Mouse (Mus musculus): Measurements from ENCODE around the gene Slc8a1. TPM values are rescaled to one million over a fixed set of nuclear protein-coding genes. Genes with fewer than 3 reads are reported as not detected.

Slc8a1 gene
- total and polyA plus RNA-seq, 2 experiments from 2014 or later, result 71.6 to 875 TPM

GRCm38 (mm10) chr17:81666551-81666950, 71.6 kb downstream of the Slc8a1 start:
- Histone ChIP-seq H3K4me2 (ENCODE audit: low read depth, low read length) (no peak overlapping the region), H3K4me3 (ENCODE audit: low read depth, low read length) (no peak overlapping the region), H3K27ac (ENCODE audit: low read depth) (peak overlapping the region; percentile 58; the same call in 1 of the 2 replicates), H3K4me1 (ENCODE audit: control insufficient read depth, insufficient read depth) (peaks cover 30% of the 10 kb centered on the region), H3K36me3 (replicated peaks; ENCODE audit: control insufficient read depth, insufficient read depth, low read length) (no peaks in the 10 kb centered on the region), H3K9me3 (replicated peaks; ENCODE audit: control insufficient read depth, low read length) (no peaks in the 10 kb centered on the region), H3K9ac (replicated peaks; ENCODE audit: low read depth, low read length) (no peak overlapping the region), H3K27me3 (ENCODE audit: control insufficient read depth, insufficient read depth, low read length) (0 out of 2 replicates have a peak, but pooled peaks cover under 1% of the 10 kb centered on the region)
- 23% methylated on average over 2 of the region's 2 CpGs for WGBS
- DNase-seq (ENCODE audit: low spot score), result no peak
- no peak for TF ChIP-seq EP300 (IDR thresholded peaks at IDR 0.05; ENCODE audit: low read depth)
- peak; percentile 64 for TF ChIP-seq CTCF (IDR thresholded peaks at IDR 0.05; ENCODE audit: low read depth)
- no peak for ATAC-seq (ENCODE audit: insufficient read depth, low read depth)

GRCm38 (mm10) chr17:81664916-81665315, 73.3 kb downstream of the Slc8a1 start:
- Histone ChIP-seq H3K4me1 (ENCODE audit: control insufficient read depth, insufficient read depth) (peaks cover 20% of the 10 kb centered on the region), H3K9ac (replicated peaks; ENCODE audit: low read depth, low read length) (no peak overlapping the region), H3K27me3 (ENCODE audit: control insufficient read depth, insufficient read depth, low read length) (no peaks in the 10 kb centered on the region), H3K27ac (ENCODE audit: low read depth) (0 out of 2 replicates have a peak overlapping the region, but pooled peaks have one; percentile 20), H3K4me3 (ENCODE audit: low read depth, low read length) (no peak overlapping the region), H3K4me2 (ENCODE audit: low read depth, low read length) (no peak overlapping the region), H3K9me3 (replicated peaks; ENCODE audit: control insufficient read depth, low read length) (no peaks in the 10 kb centered on the region), H3K36me3 (replicated peaks; ENCODE audit: control insufficient read depth, insufficient read depth, low read length) (no peaks in the 10 kb centered on the region)
- ATAC-seq (ENCODE audit: insufficient read depth, low read depth) (no peak), DNase-seq (ENCODE audit: low spot score) (no peak)
- 41% methylated on average over 4 of the region's 4 CpGs for WGBS
- TF ChIP-seq CTCF (IDR thresholded peaks at IDR 0.05; ENCODE audit: low read depth) (no peak), EP300 (IDR thresholded peaks at IDR 0.05; ENCODE audit: low read depth) (no peak)

GRCm38 (mm10) chr17:81657828-81658227, 80.3 kb downstream of the Slc8a1 start:
- Histone ChIP-seq H3K4me2 (ENCODE audit: low read depth, low read length) (no peak overlapping the region), H3K4me3 (ENCODE audit: low read depth, low read length) (no peak overlapping the region), H3K4me1 (ENCODE audit: control insufficient read depth, insufficient read depth) (peaks cover 27% of the 10 kb centered on the region), H3K9me3 (replicated peaks; ENCODE audit: control insufficient read depth, low read length) (no peaks in the 10 kb centered on the region), H3K9ac (replicated peaks; ENCODE audit: low read depth, low read length) (no peak overlapping the region), H3K36me3 (replicated peaks; ENCODE audit: control insufficient read depth, insufficient read depth, low read length) (peaks cover 3% of the 10 kb centered on the region; the same call in 1 of the 2 replicates), H3K27me3 (ENCODE audit: control insufficient read depth, insufficient read depth, low read length) (no peaks in the 10 kb centered on the region), H3K27ac (ENCODE audit: low read depth) (no peak overlapping the region)
- DNase-seq (ENCODE audit: low spot score) (no peak), ATAC-seq (ENCODE audit: insufficient read depth, low read depth) (0 out of 2 replicates have a peak, but pooled peaks have one; percentile 19)
- 30% methylated on average over 1 of the region's 1 CpGs for WGBS
- no peak for TF ChIP-seq EP300 (IDR thresholded peaks at IDR 0.05; ENCODE audit: low read depth)

- no peak overlapping the region for H3K9ac ChIP-seq (replicated peaks; ENCODE audit: low read depth, low read length)
- H3K4me1 ChIP-seq (ENCODE audit: control insufficient read depth, insufficient read depth), result peaks cover 37% of the 10 kb centered on the region
- H3K36me3 ChIP-seq (replicated peaks; ENCODE audit: control insufficient read depth, insufficient read depth, low read length), result peaks cover 3% of the 10 kb centered on the region
- no peak overlapping the region for H3K4me3 ChIP-seq (ENCODE audit: low read depth, low read length)
- 63% methylated on average over 2 of the region's 2 CpGs for WGBS
- H3K4me2 ChIP-seq (ENCODE audit: low read depth, low read length), result no peak overlapping the region
- DNase-seq (ENCODE audit: low spot score) (no peak), ATAC-seq (ENCODE audit: insufficient read depth, low read depth) (no peak)
- no peaks in the 10 kb centered on the region for H3K27me3 ChIP-seq (ENCODE audit: control insufficient read depth, insufficient read depth, low read length)
- TF ChIP-seq EP300 (IDR thresholded peaks at IDR 0.05; ENCODE audit: low read depth) (no peak), CTCF (IDR thresholded peaks at IDR 0.05; ENCODE audit: low read depth) (no peak)
- no peaks in the 10 kb centered on the region for H3K9me3 ChIP-seq (replicated peaks; ENCODE audit: control insufficient read depth, low read length)
- H3K27ac ChIP-seq (ENCODE audit: low read depth), result no peak overlapping the region
These were observed 83.6 kb downstream of the Slc8a1 start for GRCm38 (mm10) chr17:81654548-81654947.

- H3K4me1 ChIP-seq (ENCODE audit: control insufficient read depth, insufficient read depth), result peaks cover 38% of the 10 kb centered on the region
- no peak overlapping the region for H3K9ac ChIP-seq (replicated peaks; ENCODE audit: low read depth, low read length)
- no peak for TF ChIP-seq EP300 (IDR thresholded peaks at IDR 0.05; ENCODE audit: low read depth)
- TF ChIP-seq CTCF (IDR thresholded peaks at IDR 0.05; ENCODE audit: low read depth), result no peak
- no peak overlapping the region for H3K27ac ChIP-seq (ENCODE audit: low read depth)
- H3K27me3 ChIP-seq (ENCODE audit: control insufficient read depth, insufficient read depth, low read length), result no peaks in the 10 kb centered on the region
- no peaks in the 10 kb centered on the region for H3K9me3 ChIP-seq (replicated peaks; ENCODE audit: control insufficient read depth, low read length)
- peaks cover 18% of the 10 kb centered on the region for H3K36me3 ChIP-seq (replicated peaks; ENCODE audit: control insufficient read depth, insufficient read depth, low read length)
- no peak overlapping the region for H3K4me3 ChIP-seq (ENCODE audit: low read depth, low read length)
- DNase-seq (ENCODE audit: low spot score) (no peak), ATAC-seq (ENCODE audit: insufficient read depth, low read depth) (0 out of 2 replicates have a peak, but pooled peaks have one; percentile 37)
- no peak overlapping the region for H3K4me2 ChIP-seq (ENCODE audit: low read depth, low read length)
- WGBS, result 25% methylated on average over 1 of the region's 1 CpGs
These were observed 85.2 kb downstream of the Slc8a1 start for GRCm38 (mm10) chr17:81652958-81653357.

GRCm38 (mm10) chr17:81636822-81637221, 101.4 kb downstream of the Slc8a1 start:
- WGBS, result 47% methylated on average over 2 of the region's 2 CpGs

More at GRCm38 (mm10) chr17:81636822-81637221, 101.4 kb downstream of the Slc8a1 start:
- no peak overlapping the region for H3K27ac ChIP-seq (ENCODE audit: low read depth)
- peaks cover 21% of the 10 kb centered on the region for H3K4me1 ChIP-seq (ENCODE audit: control insufficient read depth, insufficient read depth)
- H3K9me3 ChIP-seq (replicated peaks; ENCODE audit: control insufficient read depth, low read length), result no peaks in the 10 kb centered on the region
- DNase-seq (ENCODE audit: low spot score) (no peak), ATAC-seq (ENCODE audit: insufficient read depth, low read depth) (no peak)
- peaks cover 15% of the 10 kb centered on the region for H3K36me3 ChIP-seq (replicated peaks; ENCODE audit: control insufficient read depth, insufficient read depth, low read length)
- no peak for TF ChIP-seq CTCF (IDR thresholded peaks at IDR 0.05; ENCODE audit: low read depth)
- no peak for TF ChIP-seq EP300 (IDR thresholded peaks at IDR 0.05; ENCODE audit: low read depth)
- no peak overlapping the region for H3K9ac ChIP-seq (replicated peaks; ENCODE audit: low read depth, low read length)
- no peaks in the 10 kb centered on the region for H3K27me3 ChIP-seq (ENCODE audit: control insufficient read depth, insufficient read depth, low read length)
- no peak overlapping the region for H3K4me3 ChIP-seq (ENCODE audit: low read depth, low read length)
- H3K4me2 ChIP-seq (ENCODE audit: low read depth, low read length), result no peak overlapping the region

All from heart, postnatal 0 days (tissue).